ENCODE assay signal across 13 mouse cellular contexts in the genomic region with DNA sequence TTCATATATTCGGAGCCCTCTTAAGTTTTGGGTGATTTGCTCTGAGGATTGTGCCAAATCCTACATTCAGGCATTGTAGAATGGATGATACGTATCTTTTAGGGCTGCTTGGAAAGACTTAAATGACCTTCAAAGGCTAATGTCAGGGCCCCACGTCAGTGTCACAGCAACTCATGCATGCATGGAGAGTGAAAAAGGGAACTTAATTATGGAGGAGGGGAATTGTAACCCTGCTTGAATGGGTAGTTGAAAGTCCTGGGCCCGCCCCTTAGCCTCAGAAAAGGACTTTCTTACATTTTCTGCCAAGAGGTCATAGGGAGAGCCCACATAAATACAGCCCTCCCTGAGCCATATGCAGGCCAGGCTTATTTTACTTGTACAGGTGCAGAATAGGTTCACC. TPM values are rescaled to one million over a fixed set of nuclear protein-coding genes. Genes with fewer than 3 reads are reported as not detected.
DNase-seq lines count a peak whose midpoint lies in the region; ATAC-seq and TF ChIP-seq lines count a peak whose summit lies in the region.
"Had no signal": no experiment of that assay in that cellular context is flagged by ENCODE, and none has a peak within 500 bp of the region (broad histone marks: within the 10 kb centered on the region; RNA-seq: fewer than 3 reads in every experiment).

No protein-coding gene starts in this region.

- H3K27me3 ChIP-seq in embryonic facial prominence, embryonic 13.5 days, result no peaks in the 10 kb centered on the region
- no peaks in the 10 kb centered on the region for H3K27me3 ChIP-seq in embryonic facial prominence, embryonic 10.5 days (replicated peaks; ENCODE audit: low read depth, poor library complexity, severe bottlenecking)
- no peaks in the 10 kb centered on the region for H3K27me3 ChIP-seq in liver, postnatal 0 days (ENCODE audit: insufficient read depth, low read length)
- no peaks in the 10 kb centered on the region for H3K27me3 ChIP-seq in liver, embryonic 12.5 days (replicated peaks)
- no peaks in the 10 kb centered on the region for H3K27me3 ChIP-seq in splenic B cell, adult 2 months (ENCODE audit: control insufficient read depth, insufficient read depth, low read length, poor library complexity, severe bottlenecking)
- H3K27me3 ChIP-seq: midbrain, embryonic 12.5 days had no signal

- 80% methylated on average over 4 of the region's 4 CpGs for WGBS in embryonic facial prominence, embryonic 13.5 days
- WGBS in embryonic facial prominence, embryonic 10.5 days, result 68% methylated on average over 4 of the region's 4 CpGs
- 57% methylated on average over 4 of the region's 4 CpGs for WGBS in liver, postnatal 0 days (ENCODE audit: insufficient replicate concordance)
- 74% methylated on average over 4 of the region's 4 CpGs for WGBS in liver, embryonic 12.5 days (ENCODE audit: insufficient replicate concordance)

- TF ChIP-seq CTCF in liver, postnatal 0 days (IDR thresholded peaks at IDR 0.05; ENCODE audit: low read depth), result no peak

- H3K36me3 ChIP-seq in embryonic facial prominence, embryonic 13.5 days, result peaks cover 13% of the 10 kb centered on the region
- peaks cover 30% of the 10 kb centered on the region for H3K36me3 ChIP-seq in embryonic facial prominence, embryonic 10.5 days (replicated peaks)
- H3K36me3 ChIP-seq in liver, postnatal 0 days (replicated peaks; ENCODE audit: insufficient read depth, low read length), result peaks cover 19% of the 10 kb centered on the region
- H3K36me3 ChIP-seq in liver, embryonic 12.5 days, result peaks cover 28% of the 10 kb centered on the region
- H3K36me3 ChIP-seq in splenic B cell, adult 2 months (ENCODE audit: control insufficient read depth, insufficient read depth, low read length, poor library complexity, severe bottlenecking), result no peaks in the 10 kb centered on the region; the same call in 1 of the 2 replicates
- H3K36me3 ChIP-seq: midbrain, embryonic 12.5 days had no signal

- no peak overlapping the region for H3K4me3 ChIP-seq in embryonic facial prominence, embryonic 13.5 days
- H3K4me3 ChIP-seq in embryonic facial prominence, embryonic 10.5 days, result no peak overlapping the region
- H3K4me3 ChIP-seq in liver, postnatal 0 days (ENCODE audit: low read depth, low read length), result no peak overlapping the region
- no peak overlapping the region for H3K4me3 ChIP-seq in liver, embryonic 12.5 days
- H3K4me3 ChIP-seq: midbrain, embryonic 12.5 days had no signal

- no peaks in the 10 kb centered on the region for H3K9me3 ChIP-seq in embryonic facial prominence, embryonic 13.5 days
- H3K9me3 ChIP-seq in embryonic facial prominence, embryonic 10.5 days, result no peaks in the 10 kb centered on the region
- no peaks in the 10 kb centered on the region for H3K9me3 ChIP-seq in liver, postnatal 0 days (ENCODE audit: low read length)
- no peaks in the 10 kb centered on the region for H3K9me3 ChIP-seq in liver, embryonic 12.5 days (replicated peaks)
- H3K9me3 ChIP-seq: midbrain, embryonic 12.5 days had no signal

- ATAC-seq in embryonic facial prominence, embryonic 13.5 days (ENCODE audit: insufficient number of reproducible peaks, insufficient read depth, low FRiP score, low TSS enrichment, low read depth), result no peak
- peak; percentile 47; the same call in 1 of the 2 replicates for ATAC-seq in liver, postnatal 0 days
- no peak for ATAC-seq in liver, embryonic 12.5 days

- H3K9ac ChIP-seq in embryonic facial prominence, embryonic 13.5 days, result no peak overlapping the region
- H3K9ac ChIP-seq in liver, postnatal 0 days (replicated peaks), result no peak overlapping the region
- H3K9ac ChIP-seq in liver, embryonic 12.5 days, result no peak overlapping the region
- H3K9ac ChIP-seq: liver, embryonic 14.5 days; midbrain, embryonic 12.5 days had no signal

- 0 out of 2 replicates have a peak overlapping the region, but pooled peaks have one; percentile 0 for H3K27ac ChIP-seq in embryonic facial prominence, embryonic 13.5 days
- no peak overlapping the region for H3K27ac ChIP-seq in embryonic facial prominence, embryonic 10.5 days (replicated peaks)
- peak overlapping the region; percentile 62; the same call in 1 of the 2 replicates for H3K27ac ChIP-seq in liver, postnatal 0 days (ENCODE audit: low read depth)
- H3K27ac ChIP-seq in liver, embryonic 12.5 days, result no peak overlapping the region
- H3K27ac ChIP-seq: liver, embryonic 14.5 days; midbrain, embryonic 12.5 days had no signal

- no peak for TF ChIP-seq EP300 in liver, postnatal 0 days (IDR thresholded peaks at IDR 0.05; ENCODE audit: low read depth)

- H3K4me1 ChIP-seq in embryonic facial prominence, embryonic 13.5 days, result peaks cover 18% of the 10 kb centered on the region
- H3K4me1 ChIP-seq in embryonic facial prominence, embryonic 10.5 days, result peaks cover 22% of the 10 kb centered on the region
- peaks cover 30% of the 10 kb centered on the region for H3K4me1 ChIP-seq in liver, postnatal 0 days (ENCODE audit: insufficient read depth)
- H3K4me1 ChIP-seq in liver, embryonic 12.5 days, result peaks cover 31% of the 10 kb centered on the region

- no peak overlapping the region for H3K4me2 ChIP-seq in embryonic facial prominence, embryonic 13.5 days
- no peak overlapping the region for H3K4me2 ChIP-seq in liver, postnatal 0 days (ENCODE audit: low read depth, low read length)
- H3K4me2 ChIP-seq in liver, embryonic 12.5 days, result no peak overlapping the region
- H3K4me2 ChIP-seq: midbrain, embryonic 12.5 days had no signal

- DNase-seq in embryonic facial prominence, embryonic 10.5 days (ENCODE audit: low spot score), result no peak
- DNase-seq in liver, postnatal 0 days, result no peak
- peak; percentile 11 for DNase-seq in brain, adult 2 months (ENCODE audit: low read depth, low spot score)
- peak; percentile 88 for DNase-seq in splenic B cell, adult 2 months (ENCODE audit: low read depth, low spot score)
- DNase-seq in urinary bladder, postnatal 25 days (ENCODE audit: low spot score), result no peak
- no peak for DNase-seq in layer of hippocampus, postnatal 36 days
- DNase-seq: cerebellum, adult 2 months; heart, postnatal 14 days; kidney, adult 9 months had no signal

RNA-seq across cellular contexts. Expression of gene Wasf2, which starts 29.3 kb away (rescaled TPM):
- polyA plus RNA-seq in embryonic facial prominence, embryonic 13.5 days (2015; fragmentation: Nextera tagmentation; extraction: Ambion mirVana), result 118 and 142 TPM in 2 replicates
- polyA plus RNA-seq in embryonic facial prominence, embryonic 10.5 days (2016; fragmentation: Nextera tagmentation; extraction: Ambion mirVana), result 66.7 and 73.0 TPM in 2 replicates
- polyA plus RNA-seq in liver, postnatal 0 days (2015; fragmentation: Nextera tagmentation; extraction: Ambion mirVana), result 35.8 and 43.1 TPM in 2 replicates
- polyA plus RNA-seq in liver, embryonic 12.5 days (2016; fragmentation: Nextera tagmentation; extraction: Ambion mirVana), result 35.9 and 42.2 TPM in 2 replicates
- total RNA-seq in layer of hippocampus, postnatal 36 days (2021), result 10 to 100 TPM; 28.7 to 32.8 TPM

RNA-seq across cellular contexts. Expression of gene Cd164l2, which starts 52.3 kb away (rescaled TPM):
- polyA plus RNA-seq in embryonic facial prominence, embryonic 13.5 days (2015; fragmentation: Nextera tagmentation; extraction: Ambion mirVana), result 4.0 and 5.2 TPM in 2 replicates
- 3.0 and 5.2 TPM in 2 replicates for polyA plus RNA-seq in embryonic facial prominence, embryonic 10.5 days (2016; fragmentation: Nextera tagmentation; extraction: Ambion mirVana)
- 0.25 and 0.39 TPM in 2 replicates for polyA plus RNA-seq in liver, postnatal 0 days (2015; fragmentation: Nextera tagmentation; extraction: Ambion mirVana)
- 0.12 and 0.26 TPM in 2 replicates for polyA plus RNA-seq in liver, embryonic 12.5 days (2016; fragmentation: Nextera tagmentation; extraction: Ambion mirVana)
- total RNA-seq in layer of hippocampus, postnatal 36 days (2021), result 1 to 10 TPM; 3.7 to 5.8 TPM
- total RNA-seq: heart, postnatal 14 days had no signal

RNA-seq across cellular contexts. Expression of gene Gpr3, which starts 52.7 kb away (rescaled TPM):
- polyA plus RNA-seq in embryonic facial prominence, embryonic 13.5 days (2015; fragmentation: Nextera tagmentation; extraction: Ambion mirVana), result 0.15 and 0.37 TPM in 2 replicates
- polyA plus RNA-seq in embryonic facial prominence, embryonic 10.5 days (2016; fragmentation: Nextera tagmentation; extraction: Ambion mirVana), result 0.11 and 0.57 TPM in 2 replicates
- polyA plus RNA-seq in liver, postnatal 0 days (2015; fragmentation: Nextera tagmentation; extraction: Ambion mirVana), result not detected in 2 replicates
- polyA plus RNA-seq in liver, embryonic 12.5 days (2016; fragmentation: Nextera tagmentation; extraction: Ambion mirVana), result not detected in 2 replicates
- 1 to 10 TPM; 6.8 to 7.3 TPM for total RNA-seq in layer of hippocampus, postnatal 36 days (2021)
- polyA plus RNA-seq: liver, embryonic 14.5 days had no signal

Comparison
In these comparisons a context has a peak if more than half of its experiments do, and no peak if none do; other contexts are left out.
1. H3K27ac ChIP-seq: peak in embryonic facial prominence, embryonic 13.5 days (single experiment) and liver, postnatal 0 days (single experiment); none in embryonic facial prominence, embryonic 10.5 days (single experiment) and liver, embryonic 12.5 days (single experiment).
2. DNase-seq: peak in brain, adult 2 months (single experiment) and splenic B cell, adult 2 months (single experiment); none in embryonic facial prominence, embryonic 10.5 days (single experiment), liver, postnatal 0 days (single experiment), urinary bladder, postnatal 25 days (single experiment) and layer of hippocampus, postnatal 36 days (0 of 2).